Comparison of ENCODE assay signal across 11 mouse cellular contexts in the genomic region with DNA sequence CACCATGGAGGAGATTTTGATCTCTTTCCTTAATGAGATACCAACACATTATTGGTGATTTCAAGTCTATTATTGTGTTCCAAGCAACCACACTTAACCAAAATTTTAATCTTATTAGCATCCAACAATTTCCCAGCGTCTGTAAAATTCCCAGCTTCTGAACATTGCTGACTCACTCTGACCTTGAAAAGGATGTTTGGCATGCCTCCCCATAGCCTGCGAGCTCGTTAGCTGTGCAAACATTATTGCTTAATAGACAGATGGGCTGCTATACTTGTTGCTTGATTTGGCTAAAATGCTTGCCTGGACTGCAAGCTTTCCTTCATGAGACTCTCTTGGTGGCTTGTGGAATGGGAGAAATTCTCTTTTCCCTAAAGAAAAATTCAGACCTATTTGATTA. TPM values are rescaled to one million over a fixed set of nuclear protein-coding genes. Genes with fewer than 3 reads are reported as not detected.
DNase-seq lines count a peak whose midpoint lies in the region; ATAC-seq and TF ChIP-seq lines count a peak whose summit lies in the region.
"Had no signal": no experiment of that assay in that cellular context is flagged by ENCODE, and none has a peak within 500 bp of the region (broad histone marks: within the 10 kb centered on the region; RNA-seq: fewer than 3 reads in every experiment).

No protein-coding gene starts in this region.

- 0 out of 2 replicates have a peak overlapping the region, but pooled peaks have one; percentile 12 for H3K27ac ChIP-seq in gastrocnemius, adult 2 months

- no peak overlapping the region for H3K4me3 ChIP-seq in gastrocnemius, adult 2 months

- no peak for ATAC-seq in monocyte, adult 5-6 weeks (replicated peaks; ENCODE audit: insufficient number of reproducible peaks, low FRiP score, low TSS enrichment, poor library complexity, severe bottlenecking)
- ATAC-seq in megakaryocyte, adult 5-6 weeks (ENCODE audit: poor library complexity, severe bottlenecking): no peak
- ATAC-seq: activated CD4-positive, CD25-positive, alpha-beta regulatory T cell, adult 4 months had no signal

- peak; percentile 36 for DNase-seq in gastrocnemius, adult 2 months
- no peak for DNase-seq in gastrocnemius, postnatal 4 days (ENCODE audit: low spot score in 2 of 2)
- DNase-seq in urinary bladder, postnatal 25 days (ENCODE audit: low spot score): peak; percentile 3
- no peak for DNase-seq in urinary bladder, adult 2 months (ENCODE audit: low spot score)
- peak; percentile 6 to 9 for DNase-seq in kidney, postnatal 4 days
- no peak for DNase-seq in thymus, postnatal 14 days
- DNase-seq: right cerebral cortex, adult 18-20 months; thymus, postnatal 36 days had no signal

- TF ChIP-seq CTCF in gastrocnemius, adult 2 months (IDR thresholded peaks at IDR 0.05): no peak

- intact Hi-C loops in gastrocnemius, adult 2 months (cut with DNase I): no loop called here

RNA-seq across cellular contexts. Expression of gene Akr1c14, which starts 16.3 kb away (rescaled TPM):
- total RNA-seq in gastrocnemius, adult 2 months (2021): 1 to 10 TPM; 1.3 to 2.1 TPM
- total RNA-seq in gastrocnemius, postnatal 4 days (2021): 1 to 10 TPM; 3.1 to 4.5 TPM
- polyA plus RNA-seq in urinary bladder, adult 2 months (2012; rRNA removed): 2.3 and 2.4 TPM in 2 replicates
- not detected in 3 replicates for total RNA-seq in monocyte, adult 5-6 weeks (2017)
- not detected in 2 replicates for total RNA-seq in megakaryocyte, adult 5-6 weeks (2015)
- total RNA-seq in megakaryocyte, adult 5-6 weeks (2017): not detected in 2 replicates
- polyA plus RNA-seq: activated CD4-positive, CD25-positive, alpha-beta regulatory T cell, adult 4 months had no signal

Comparison
In these comparisons a context has a peak if more than half of its experiments do, and no peak if none do; other contexts are left out.
1. DNase-seq: peak in gastrocnemius, adult 2 months (single experiment), urinary bladder, postnatal 25 days (single experiment) and kidney, postnatal 4 days (2 of 2); none in gastrocnemius, postnatal 4 days (0 of 2), urinary bladder, adult 2 months (single experiment) and thymus, postnatal 14 days (single experiment).